Mouse (Mus musculus) heart, postnatal 0 days (tissue): ENCODE measurements around the gene Plk5.

Source experiments
- CTCF ChIP-seq: IDR thresholded peaks from 2 replicates; pipeline ENCODE4 v1.5.1; 2016; ENCODE audit warnings: antibody characterized with exemption, control low read depth, low read depth
- EP300 ChIP-seq: IDR thresholded peaks from 2 replicates; pipeline ENCODE4 v1.6.1; 2016; ENCODE audit warnings: antibody characterized with exemption, low read depth

DNA sequence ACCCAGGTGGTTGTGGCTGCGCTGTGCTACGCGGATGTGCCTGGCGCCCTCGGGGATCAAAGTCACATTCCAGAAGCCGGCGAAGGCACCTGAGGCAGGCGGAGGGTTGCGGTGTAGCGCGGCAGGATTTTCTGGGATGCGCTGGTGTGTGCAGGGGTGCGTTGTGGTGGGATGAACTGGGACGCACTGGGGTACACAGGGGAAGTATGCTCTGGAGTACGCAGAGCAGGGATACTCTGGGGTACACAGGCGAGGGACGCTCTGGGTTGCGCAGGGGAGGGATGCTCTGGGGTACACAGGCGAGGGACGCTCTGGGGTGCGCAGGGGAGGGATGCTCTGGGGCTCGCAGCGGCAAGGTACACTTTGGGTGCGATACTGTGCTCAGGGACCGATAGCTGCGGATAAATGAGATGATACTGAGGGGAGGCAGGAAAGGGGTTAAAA, 13.9 kb upstream of the Plk5 start:
- TF ChIP-seq CTCF (no peak), EP300 (no peak)
